Comparison of ENCODE assay signal across 8 mouse cellular contexts in genomic region chr11:106269060-106269431, GRCm38 (mm10). TPM values are rescaled to one million over a fixed set of nuclear protein-coding genes. Genes with fewer than 3 reads are reported as not detected.
DNase-seq lines count a peak whose midpoint lies in the region; ATAC-seq and TF ChIP-seq lines count a peak whose summit lies in the region.

No protein-coding gene starts in this region.

- H3K4me3 ChIP-seq in kidney, adult 2 months (ENCODE audit: insufficient read depth, low read depth, low read length) = no peak overlapping the region
- H3K4me3 ChIP-seq in heart, postnatal 0 days (ENCODE audit: low read depth, low read length) = no peak overlapping the region
- H3K4me3 ChIP-seq in limb, embryonic 15.5 days = peak overlapping the region; percentile 26
- no peak overlapping the region for H3K4me3 ChIP-seq in neural tube, embryonic 14.5 days (ENCODE audit: low read depth, low read length)

- H3K36me3 ChIP-seq in kidney, adult 2 months (ENCODE audit: control insufficient read depth, insufficient read depth, low read length) = peaks cover 11% of the 10 kb centered on the region
- peaks cover 33% of the 10 kb centered on the region for H3K36me3 ChIP-seq in heart, postnatal 0 days (replicated peaks; ENCODE audit: control insufficient read depth, insufficient read depth, low read length)
- peaks cover 38% of the 10 kb centered on the region for H3K36me3 ChIP-seq in limb, embryonic 15.5 days
- peaks cover 17% of the 10 kb centered on the region for H3K36me3 ChIP-seq in neural tube, embryonic 14.5 days (ENCODE audit: control insufficient read depth, insufficient read depth, low read length)

- H3K4me2 ChIP-seq in heart, postnatal 0 days (ENCODE audit: low read depth, low read length) = peak overlapping the region; percentile 12; the same call in 1 of the 2 replicates
- H3K4me2 ChIP-seq in limb, embryonic 15.5 days = peak overlapping the region; percentile 44
- peak overlapping the region; percentile 32; the same call in 1 of the 2 replicates for H3K4me2 ChIP-seq in neural tube, embryonic 14.5 days (ENCODE audit: low read depth, low read length)

- H3K27ac ChIP-seq in kidney, adult 2 months (ENCODE audit: insufficient read depth, low read depth, low read length) = peak overlapping the region; percentile 54
- peak overlapping the region; percentile 64 for H3K27ac ChIP-seq in heart, postnatal 0 days (ENCODE audit: low read depth)
- H3K27ac ChIP-seq in limb, embryonic 15.5 days = peak overlapping the region; percentile 90
- peak overlapping the region; percentile 85 for H3K27ac ChIP-seq in neural tube, embryonic 14.5 days (ENCODE audit: low read depth, low read length)

- peaks cover 39% of the 10 kb centered on the region for H3K4me1 ChIP-seq in kidney, adult 2 months (ENCODE audit: control insufficient read depth, insufficient read depth, low read length)
- H3K4me1 ChIP-seq in heart, postnatal 0 days (ENCODE audit: control insufficient read depth, insufficient read depth) = peaks cover 37% of the 10 kb centered on the region
- peaks cover 54% of the 10 kb centered on the region for H3K4me1 ChIP-seq in limb, embryonic 15.5 days
- H3K4me1 ChIP-seq in neural tube, embryonic 14.5 days (ENCODE audit: control insufficient read depth, insufficient read depth, low read length) = peaks cover 32% of the 10 kb centered on the region

- no peak for TF ChIP-seq EP300 in heart, postnatal 0 days (IDR thresholded peaks at IDR 0.05; ENCODE audit: low read depth)

- no peak for ATAC-seq in heart, postnatal 0 days (ENCODE audit: insufficient read depth, low read depth)
- no peak for ATAC-seq in limb, embryonic 15.5 days (ENCODE audit: insufficient number of reproducible peaks, low FRiP score, low TSS enrichment, low read depth)
- no peak for ATAC-seq in neural tube, embryonic 14.5 days (ENCODE audit: low read depth)
- no peak for ATAC-seq in erythroblast, adult 5-6 weeks (replicated peaks; ENCODE audit: low FRiP score, poor library complexity, severe bottlenecking)

- DNase-seq in kidney, adult 2 months = peak; percentile 40
- no peak for DNase-seq in kidney, adult 8-10 months
- DNase-seq in cerebellum, adult 9-10 months = peak; percentile 74
- no peak for DNase-seq in heart, postnatal 0 days (ENCODE audit: low spot score)
- no peak for DNase-seq in urinary bladder, postnatal 4 days (ENCODE audit: low spot score in 2 of 2)

- no peaks in the 10 kb centered on the region for H3K27me3 ChIP-seq in kidney, adult 2 months (replicated peaks; ENCODE audit: control insufficient read depth, insufficient read depth, low read length)
- H3K27me3 ChIP-seq in heart, postnatal 0 days (ENCODE audit: control insufficient read depth, insufficient read depth, low read length) = no peaks in the 10 kb centered on the region
- no peaks in the 10 kb centered on the region for H3K27me3 ChIP-seq in limb, embryonic 15.5 days
- H3K27me3 ChIP-seq in neural tube, embryonic 14.5 days (ENCODE audit: control insufficient read depth, insufficient read depth, low read length) = no peaks in the 10 kb centered on the region

- 29% methylated on average over 3 of the region's 3 CpGs for WGBS in kidney, adult 2 months
- WGBS in heart, postnatal 0 days = 48% methylated on average over 3 of the region's 3 CpGs
- 16% methylated on average over 3 of the region's 3 CpGs for WGBS in limb, embryonic 15.5 days
- 21% methylated on average over 3 of the region's 3 CpGs for WGBS in neural tube, embryonic 14.5 days

- no peak for TF ChIP-seq CTCF in kidney, adult 2 months (conservative IDR thresholded peaks at IDR 0.05; ENCODE audit: insufficient read depth, insufficient read length, low read depth, low read length)
- no peak for TF ChIP-seq CTCF in heart, postnatal 0 days (IDR thresholded peaks at IDR 0.05; ENCODE audit: low read depth)

- TF ChIP-seq POLR2A in kidney, adult 2 months (IDR thresholded peaks at IDR 0.05; ENCODE audit: low read depth, low read length) = no peak

- no peaks in the 10 kb centered on the region for H3K9me3 ChIP-seq in heart, postnatal 0 days (replicated peaks; ENCODE audit: control insufficient read depth, low read length)
- no peaks in the 10 kb centered on the region for H3K9me3 ChIP-seq in limb, embryonic 15.5 days
- no peaks in the 10 kb centered on the region for H3K9me3 ChIP-seq in neural tube, embryonic 14.5 days (ENCODE audit: control insufficient read depth, low read length)

- no peak overlapping the region for H3K9ac ChIP-seq in heart, postnatal 0 days (replicated peaks; ENCODE audit: low read depth, low read length)
- H3K9ac ChIP-seq in limb, embryonic 15.5 days = no peak overlapping the region
- H3K9ac ChIP-seq in neural tube, embryonic 14.5 days (replicated peaks; ENCODE audit: low read depth, low read length) = no peak overlapping the region; the same call in 1 of the 2 replicates

RNA-seq across cellular contexts. Expression of gene Smarcd2, which starts 3.7 kb away (rescaled TPM):
- 70.0 and 77.9 TPM in 2 replicates for polyA plus RNA-seq in kidney, adult 2 months (2012; rRNA removed)
- total RNA-seq in heart, postnatal 0 days (2014; rRNA removed; ENCODE audit: low replicate concordance) = 32.9 and 43.0 TPM in 2 replicates
- polyA plus RNA-seq in heart, postnatal 0 days (2015; fragmentation: Nextera tagmentation; extraction: Ambion mirVana) = 10.5 and 10.7 TPM in 2 replicates
- 90.6 and 110 TPM in 2 replicates for polyA plus RNA-seq in limb, embryonic 15.5 days (2015; fragmentation: Nextera tagmentation; extraction: Ambion mirVana)
- polyA plus RNA-seq in neural tube, embryonic 14.5 days (2014; fragmentation: Nextera tagmentation; extraction: Ambion mirVana) = 10.3 and 21.4 TPM in 2 replicates
- total RNA-seq in erythroblast, adult 5-6 weeks (2015; ENCODE audit: low replicate concordance) = 15.9 and 17.1 TPM in 2 replicates
- 41.4 and 51.1 TPM in 2 replicates for total RNA-seq in erythroblast, adult 5-6 weeks (2017; ENCODE audit: low replicate concordance)

RNA-seq across cellular contexts. Expression of gene Tcam1, which starts 7.4 kb away (rescaled TPM):
- 0.02 and 0.03 TPM in 2 replicates for polyA plus RNA-seq in kidney, adult 2 months (2012; rRNA removed)
- total RNA-seq in heart, postnatal 0 days (2014; rRNA removed; ENCODE audit: low replicate concordance) = not detected in 2 replicates
- 0.04 TPM in 1 of 2 replicates, not detected in the other for polyA plus RNA-seq in heart, postnatal 0 days (2015; fragmentation: Nextera tagmentation; extraction: Ambion mirVana)
- 0.41 and 0.53 TPM in 2 replicates for polyA plus RNA-seq in limb, embryonic 15.5 days (2015; fragmentation: Nextera tagmentation; extraction: Ambion mirVana)
- 0.27 TPM in 1 of 2 replicates, not detected in the other for polyA plus RNA-seq in neural tube, embryonic 14.5 days (2014; fragmentation: Nextera tagmentation; extraction: Ambion mirVana)
- 0.42 TPM in 1 of 2 replicates, not detected in the other for total RNA-seq in erythroblast, adult 5-6 weeks (2015; ENCODE audit: low replicate concordance)
- 0.56 TPM in 1 of 2 replicates, not detected in the other for total RNA-seq in erythroblast, adult 5-6 weeks (2017; ENCODE audit: low replicate concordance)

RNA-seq across cellular contexts. Expression of gene Psmc5, which starts 13.1 kb away (rescaled TPM):
- polyA plus RNA-seq in kidney, adult 2 months (2012; rRNA removed) = 52.5 and 66.9 TPM in 2 replicates
- total RNA-seq in heart, postnatal 0 days (2014; rRNA removed; ENCODE audit: low replicate concordance) = 45.8 and 50.8 TPM in 2 replicates
- 208 and 210 TPM in 2 replicates for polyA plus RNA-seq in heart, postnatal 0 days (2015; fragmentation: Nextera tagmentation; extraction: Ambion mirVana)
- 276 and 309 TPM in 2 replicates for polyA plus RNA-seq in limb, embryonic 15.5 days (2015; fragmentation: Nextera tagmentation; extraction: Ambion mirVana)
- polyA plus RNA-seq in neural tube, embryonic 14.5 days (2014; fragmentation: Nextera tagmentation; extraction: Ambion mirVana) = 300 and 322 TPM in 2 replicates
- 11.7 and 23.8 TPM in 2 replicates for total RNA-seq in erythroblast, adult 5-6 weeks (2015; ENCODE audit: low replicate concordance)
- total RNA-seq in erythroblast, adult 5-6 weeks (2017; ENCODE audit: low replicate concordance) = 30.6 and 49.8 TPM in 2 replicates

RNA-seq across cellular contexts. Expression of gene Ftsj3, which starts 13.2 kb away (rescaled TPM):
- 11.7 TPM in 2 replicates for polyA plus RNA-seq in kidney, adult 2 months (2012; rRNA removed)
- 21.2 and 32.7 TPM in 2 replicates for total RNA-seq in heart, postnatal 0 days (2014; rRNA removed; ENCODE audit: low replicate concordance)
- polyA plus RNA-seq in heart, postnatal 0 days (2015; fragmentation: Nextera tagmentation; extraction: Ambion mirVana) = 19.2 and 23.1 TPM in 2 replicates
- polyA plus RNA-seq in limb, embryonic 15.5 days (2015; fragmentation: Nextera tagmentation; extraction: Ambion mirVana) = 50.8 and 52.7 TPM in 2 replicates
- 29.6 and 36.3 TPM in 2 replicates for polyA plus RNA-seq in neural tube, embryonic 14.5 days (2014; fragmentation: Nextera tagmentation; extraction: Ambion mirVana)
- total RNA-seq in erythroblast, adult 5-6 weeks (2015; ENCODE audit: low replicate concordance) = 6.0 and 7.5 TPM in 2 replicates
- 24.0 and 29.1 TPM in 2 replicates for total RNA-seq in erythroblast, adult 5-6 weeks (2017; ENCODE audit: low replicate concordance)

RNA-seq across cellular contexts. Expression of gene Gh, which starts 32.6 kb away (rescaled TPM):
- 0.16 TPM in 1 of 2 replicates, not detected in the other for polyA plus RNA-seq in kidney, adult 2 months (2012; rRNA removed)
- total RNA-seq in heart, postnatal 0 days (2014; rRNA removed; ENCODE audit: low replicate concordance) = not detected in 2 replicates
- not detected in 2 replicates for polyA plus RNA-seq in heart, postnatal 0 days (2015; fragmentation: Nextera tagmentation; extraction: Ambion mirVana)
- polyA plus RNA-seq in limb, embryonic 15.5 days (2015; fragmentation: Nextera tagmentation; extraction: Ambion mirVana) = not detected in 2 replicates
- not detected in 2 replicates for polyA plus RNA-seq in neural tube, embryonic 14.5 days (2014; fragmentation: Nextera tagmentation; extraction: Ambion mirVana)
- not detected in 2 replicates for total RNA-seq in erythroblast, adult 5-6 weeks (2015; ENCODE audit: low replicate concordance)
- not detected in 2 replicates for total RNA-seq in erythroblast, adult 5-6 weeks (2017; ENCODE audit: low replicate concordance)

Comparison
In these comparisons a context has a peak if more than half of its experiments do, and no peak if none do; other contexts are left out.
1. DNase-seq: peak in kidney, adult 2 months (single experiment) and cerebellum, adult 9-10 months (single experiment); none in kidney, adult 8-10 months (0 of 2), heart, postnatal 0 days (single experiment) and urinary bladder, postnatal 4 days (0 of 2).
2. Peak in every context shown above with its lines, with median percentiles within 50 percentile points of each other: H3K27ac ChIP-seq and H3K4me2 ChIP-seq.